Mouse (Mus musculus) central nervous system, embryonic 18 days (tissue): ENCODE measurements around the gene Ctnnd2. TPM values are rescaled to one million over a fixed set of nuclear protein-coding genes. Genes with fewer than 3 reads are reported as not detected.

Experiments used
- polyA plus RNA-seq: library from polyadenylated mRNA; depleted of rRNA; stranded (reverse); fragments of >200 nt; gene quantifications from 2 replicates; pipeline ENCODE4 v1.2.3, GENCODE M21; 2012; rRNA removed

Gene Ctnnd2
- polyA plus RNA-seq: 71.2 and 82.5 TPM in 2 replicates

GRCm38 (mm10) chr15:30172391-30173281 is at the start of gene Ctnnd2:
Ctnnd2 (plus strand) TSS chr15:30172593.

